Mouse (Mus musculus) large intestine, adult 2 months (tissue): Measurements from ENCODE around the gene Lsm6. TPM values are rescaled to one million over a fixed set of nuclear protein-coding genes. Genes with fewer than 3 reads are reported as not detected.

Experiments used
- DNase-seq: peaks from one replicate; pipeline ENCODE4 v3.0.0-alpha.2; 2012; ENCODE audit warnings: low read depth, low spot score
- WGBS: fragments of 180-500 bp; shearing (Covaris S2); methylation state at CpG from one replicate; pipeline ENCODE4 v1.1.7; 2018; 5-methylcytosine and 5-hydroxymethylcytosine counted together
- polyA plus RNA-seq: library from polyadenylated mRNA; depleted of rRNA; stranded (reverse); fragments of >200 nt; gene quantifications from 2 replicates; pipeline ENCODE4 v1.2.3, GENCODE M21; 2012; rRNA removed

Gene Lsm6
- polyA plus RNA-seq, 1 experiment = 9.1 TPM

DNA sequence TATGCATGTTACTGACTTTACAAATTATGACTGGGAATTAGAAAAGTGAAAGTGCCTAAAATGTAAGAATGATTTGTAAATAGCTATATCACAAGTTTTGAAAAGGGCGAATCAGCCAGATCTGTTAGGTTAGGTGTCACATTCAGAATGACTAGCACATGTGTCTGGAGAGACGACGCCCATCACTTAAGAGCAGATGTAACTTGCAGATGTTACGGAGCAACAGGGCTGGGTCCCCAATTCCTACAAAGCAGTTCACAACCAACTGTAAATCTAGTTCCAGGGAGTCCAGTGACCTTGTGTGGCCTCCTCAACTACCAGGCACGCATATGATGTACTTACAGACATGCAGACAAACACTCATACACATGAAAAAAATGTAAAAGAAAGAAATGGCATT is 12.5 kb downstream of the Lsm6 start:
- WGBS = 85% methylated on average over 5 of the region's 5 CpGs
- DNase-seq = no peak

DNA sequence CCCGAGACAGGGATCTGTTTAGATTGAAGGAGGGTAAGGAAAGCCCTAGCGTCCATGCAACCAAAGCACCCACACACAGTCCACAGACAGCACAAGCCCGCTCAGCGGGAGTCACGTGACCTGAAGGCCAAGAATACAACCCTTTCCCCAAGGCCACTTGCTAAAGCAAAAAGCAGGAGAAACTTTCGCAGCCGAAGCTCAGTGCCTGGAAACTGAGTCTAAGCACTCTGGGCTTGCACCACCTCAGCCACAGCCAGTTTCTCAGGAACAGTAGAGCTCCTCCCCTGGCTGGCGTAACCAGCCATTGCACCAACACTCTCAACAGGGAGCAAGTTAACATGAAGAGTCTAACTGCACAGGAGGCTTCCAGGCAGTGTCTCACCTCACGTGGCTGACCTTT is 13.7 kb downstream of the Lsm6 start:
- 89% methylated on average over 9 of the region's 9 CpGs for WGBS
- no peak for DNase-seq

DNA sequence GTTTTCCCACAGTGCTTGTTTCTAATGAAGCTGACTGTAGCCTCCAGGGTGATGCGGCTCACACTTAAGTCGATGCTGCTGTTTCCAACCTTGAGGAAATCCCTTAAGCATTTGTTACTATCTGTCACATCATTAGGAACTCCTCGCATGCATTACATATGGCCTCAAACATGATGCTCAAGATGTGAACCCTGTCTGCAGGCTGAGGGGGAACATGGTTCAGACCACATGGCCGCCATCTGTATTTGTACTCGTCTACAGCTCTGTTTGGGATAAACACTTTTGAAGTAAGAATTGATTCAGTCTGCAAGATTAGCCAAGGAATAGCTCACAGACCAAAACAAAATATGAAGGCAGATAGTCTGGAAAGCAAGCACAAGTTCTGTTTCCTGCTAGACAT is 14.9 kb downstream of the Lsm6 start:
- 95% methylated on average over 5 of the region's 5 CpGs for WGBS
- DNase-seq = no peak

DNA sequence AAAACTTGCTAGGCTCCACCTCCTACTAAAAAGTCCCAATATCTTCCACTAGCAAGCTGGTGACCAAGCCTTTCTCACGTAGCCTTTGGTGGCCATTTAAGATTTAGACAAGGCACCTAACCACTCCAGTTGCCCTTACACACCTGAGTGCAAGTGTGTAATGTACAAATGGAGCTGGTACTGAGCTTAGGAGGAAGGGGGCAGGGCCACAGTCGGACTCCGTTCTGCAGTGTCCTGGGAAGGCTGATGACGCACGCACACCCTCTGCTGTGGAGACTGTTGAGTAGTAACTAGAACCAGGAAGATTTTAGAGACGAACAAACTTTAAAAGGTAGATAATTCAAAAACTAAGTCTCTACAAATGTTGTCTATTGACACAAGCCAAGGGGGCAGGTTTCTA is 19.7 kb downstream of the Lsm6 start:
- WGBS = 93% methylated on average over 6 of the region's 6 CpGs

DNA sequence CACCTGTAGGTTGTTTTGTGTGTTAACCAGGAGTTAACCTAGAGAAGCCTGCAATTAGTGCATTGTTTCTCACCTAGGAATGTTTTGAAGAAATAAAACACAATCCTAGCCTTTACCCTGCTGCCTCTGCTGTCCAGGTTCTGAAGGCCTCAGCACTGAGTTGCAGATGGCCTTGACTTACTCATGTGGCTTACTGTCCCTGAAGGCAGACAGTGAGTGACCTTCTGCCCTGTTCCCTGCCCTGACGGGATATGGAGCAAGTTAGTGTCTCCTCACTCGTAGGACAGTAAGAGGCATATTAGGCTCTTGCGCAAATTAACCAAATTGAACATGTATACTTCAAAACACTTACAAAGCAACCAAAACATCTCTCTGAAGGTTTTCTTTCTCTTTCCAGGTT is 22.3 kb downstream of the Lsm6 start:
- 73% methylated on average over 3 of the region's 3 CpGs for WGBS
- DNase-seq = no peak

More for the DNA sequence above, 19.7 kb downstream of the Lsm6 start:
- DNase-seq = no peak

DNA sequence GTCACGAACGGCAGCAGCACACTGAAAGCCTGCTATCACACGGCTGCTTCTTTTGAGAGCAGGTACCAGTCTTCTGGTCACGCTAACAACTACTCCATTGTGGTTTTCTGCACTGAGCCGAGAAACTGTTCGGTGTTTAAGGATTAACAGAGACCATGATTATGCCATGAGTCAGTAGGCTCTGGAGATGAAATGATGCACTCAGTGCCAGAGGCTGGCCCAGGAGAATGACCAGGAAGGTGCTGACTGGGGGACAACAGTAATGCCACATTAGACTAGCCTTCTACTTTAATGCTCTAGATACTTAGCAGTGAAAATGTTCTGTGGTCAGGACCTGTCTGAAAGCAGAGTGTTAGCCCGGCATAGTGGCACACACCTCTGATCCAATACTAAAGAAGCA is 23.0 kb downstream of the Lsm6 start:
- DNase-seq = no peak
- 87% methylated on average over 7 of the region's 7 CpGs for WGBS

DNA sequence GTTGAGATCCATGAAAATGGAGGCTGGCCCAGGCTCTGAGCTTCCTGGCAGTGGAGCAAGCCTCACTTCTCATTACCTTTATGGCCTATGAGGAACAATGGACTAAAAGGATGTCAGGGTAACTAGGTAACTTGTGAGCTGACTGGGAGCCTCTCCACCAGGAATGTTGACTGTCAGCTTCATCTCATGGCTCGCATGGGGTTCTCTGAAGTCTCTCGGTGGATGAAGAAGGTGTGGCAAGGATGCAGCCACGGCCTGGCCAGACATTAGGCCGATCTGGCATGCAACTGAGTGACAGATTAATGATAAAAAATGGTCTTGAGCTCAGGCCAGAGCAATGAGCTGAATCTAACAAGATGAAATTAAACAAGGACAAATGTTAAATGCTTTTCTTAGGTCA is 27.7 kb downstream of the Lsm6 start:
- no peak for DNase-seq
- 52% methylated on average over 4 of the region's 4 CpGs for WGBS

DNA sequence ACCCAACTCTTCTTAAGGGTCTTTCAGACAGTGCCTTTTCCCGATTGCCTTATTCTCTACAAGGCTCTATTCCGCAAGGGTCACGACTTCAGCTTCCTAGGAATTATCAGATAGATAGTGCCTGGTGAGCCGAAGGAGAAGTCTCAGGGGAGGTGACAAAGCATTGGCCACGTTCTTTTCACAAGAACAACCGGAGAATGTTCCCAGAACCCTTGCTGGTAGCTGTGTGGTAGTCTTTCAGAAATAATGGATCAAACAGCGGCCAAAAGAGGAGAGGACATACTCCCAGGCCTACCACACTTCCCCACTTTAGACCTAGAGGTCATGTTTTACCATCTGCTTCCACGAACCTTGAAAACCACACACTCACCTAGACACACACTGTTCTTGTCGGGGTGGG is 44.1 kb downstream of the Lsm6 start:
- WGBS = 85% methylated on average over 9 of the region's 9 CpGs
- DNase-seq = no peak

DNA sequence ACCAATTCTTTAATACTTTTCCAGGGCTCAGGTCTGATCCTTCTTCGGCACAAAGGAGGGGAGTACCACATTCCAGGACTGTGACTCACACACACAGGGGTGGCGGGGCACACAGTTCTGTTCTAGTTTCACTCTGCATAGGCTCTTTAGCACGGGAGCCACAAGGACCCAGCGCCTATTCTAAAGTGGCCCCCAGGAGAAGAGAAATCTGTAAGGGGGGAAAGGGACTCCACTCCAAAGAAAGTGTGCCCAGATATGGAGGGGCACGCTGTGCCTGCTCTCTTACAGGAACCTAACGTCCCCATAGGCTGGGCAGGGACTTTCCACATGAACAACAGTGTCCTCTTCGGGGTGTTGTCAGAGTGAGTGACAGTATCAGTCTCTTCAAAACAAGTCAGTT is 49.7 kb downstream of the Lsm6 start:
- no peak for DNase-seq
- 61% methylated on average over 7 of the region's 7 CpGs for WGBS

DNA sequence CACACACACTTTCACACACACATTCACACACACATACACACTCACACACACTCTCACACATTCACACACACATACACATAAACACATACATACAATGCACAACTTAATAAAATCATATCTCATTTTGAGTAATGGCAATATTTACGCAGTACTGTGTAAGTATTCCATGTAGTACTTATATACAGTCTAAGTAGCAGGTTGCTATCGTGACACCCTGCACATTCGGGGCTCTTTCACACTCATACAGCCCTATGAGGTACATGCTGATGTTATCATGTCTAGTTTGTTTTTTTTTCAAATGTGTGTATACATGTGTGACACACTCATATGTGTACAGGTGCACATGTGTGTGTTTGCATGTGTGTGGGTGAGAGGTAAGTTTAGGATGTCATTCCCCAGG is 50.4 kb downstream of the Lsm6 start:
- no peak for DNase-seq
- 96% methylated on average over 3 of the region's 3 CpGs for whole genome bisulfite sequencing

DNA sequence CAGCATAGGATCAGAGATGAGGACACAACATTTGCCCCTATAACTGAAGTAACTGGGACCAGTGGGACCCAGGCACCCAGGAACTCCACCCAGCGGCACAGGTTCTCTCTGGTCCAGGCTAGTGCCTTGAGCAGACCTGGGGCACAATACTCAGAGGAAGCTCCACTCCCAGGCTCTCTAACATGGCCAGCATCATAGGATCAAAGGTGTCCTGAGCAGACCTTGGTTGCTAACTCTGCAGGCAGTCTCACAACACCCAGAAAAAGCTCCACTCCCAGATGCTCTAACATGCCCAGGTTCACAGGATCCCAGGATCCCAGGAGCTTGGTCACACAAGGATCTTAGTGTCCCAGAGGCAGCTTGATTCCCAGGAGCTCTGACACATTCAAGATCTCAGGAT is 55.4 kb downstream of the Lsm6 start:
- 100% methylated on average over 1 of the region's 1 CpGs for WGBS
- no peak for DNase-seq

DNA sequence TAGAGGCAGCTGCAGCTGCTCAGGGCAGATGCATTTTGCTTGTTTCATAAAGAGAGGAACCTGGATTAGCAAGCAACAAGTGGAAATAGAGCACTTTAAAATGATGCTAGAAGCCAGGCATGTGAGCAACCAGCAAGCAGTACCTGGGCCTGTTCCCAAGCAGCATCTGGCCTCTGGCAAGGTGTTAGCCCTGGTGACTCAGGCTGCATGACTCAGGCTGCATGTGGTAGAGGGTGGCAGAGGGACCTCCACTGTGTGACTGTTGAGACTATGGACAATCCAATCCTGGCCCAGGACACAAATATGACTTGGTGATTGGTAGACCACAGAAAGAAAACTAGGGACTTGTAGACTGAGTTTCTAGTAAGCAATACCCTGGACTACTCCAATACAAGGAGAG is 56.0 kb downstream of the Lsm6 start:
- DNase-seq = no peak

DNA sequence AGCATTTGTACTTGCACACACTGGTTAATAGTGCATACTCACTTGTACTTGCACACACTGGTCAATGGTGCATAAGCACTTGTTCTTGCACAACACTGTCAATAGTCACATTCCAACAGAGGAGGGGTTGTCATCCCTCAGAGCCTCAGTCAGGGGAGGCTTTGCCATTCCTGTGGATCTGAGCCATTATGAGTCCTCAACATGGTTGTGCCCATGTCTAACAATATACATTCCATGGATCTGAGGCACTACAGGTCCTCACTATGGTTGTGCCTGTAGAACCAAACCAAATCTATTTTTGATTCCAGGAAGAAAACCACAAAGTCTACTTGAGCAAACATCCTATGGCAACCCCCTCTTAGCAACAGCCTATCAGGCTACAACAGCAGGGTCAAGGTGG is 61.8 kb downstream of the Lsm6 start:
- DNase-seq = no peak

DNA sequence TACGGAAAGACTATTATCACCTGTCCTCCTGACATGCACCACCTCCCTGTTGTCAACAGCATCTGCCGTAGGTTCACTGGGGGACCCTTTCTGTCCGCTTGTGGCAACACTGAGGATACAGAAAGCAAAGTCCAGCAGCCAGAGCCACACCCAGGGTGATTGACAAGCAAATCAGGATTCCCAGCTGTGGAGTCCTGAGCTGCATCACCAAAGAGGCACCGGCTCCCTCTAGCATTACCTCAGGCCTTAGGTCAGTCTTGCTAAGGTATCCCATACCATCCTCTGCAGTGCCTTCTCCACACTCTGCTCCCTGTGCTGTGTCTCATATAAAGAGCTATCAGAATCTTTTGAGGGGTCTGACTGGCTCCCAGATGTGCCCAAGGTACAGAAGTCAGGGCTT is 66.0 kb downstream of the Lsm6 start:
- whole genome bisulfite sequencing = 62% methylated on average over 4 of the region's 4 CpGs
- no peak for DNase-seq

Other genes with a start within 250 kb of the Lsm6 start
- 6.9 and 14.3 TPM in 2 replicates for gene Zfp827, start 207.3 kb upstream of the Lsm6 start, polyA plus RNA-seq